Mouse (Mus musculus) naive thymus-derived CD4-positive, alpha-beta T cell, adult 2 months (primary cell): ENCODE data around the gene Tmem120a.

Experiments used
- DNase-seq: peaks from one replicate; pipeline ENCODE4 v3.0.0-alpha.2; 2011; ENCODE audit warnings: low read depth

The Tmem120a gene

GRCm38 (mm10) chr5:135731322-135731721, 12.9 kb downstream of the Tmem120a start:
- DNase-seq: no peak

DNA sequence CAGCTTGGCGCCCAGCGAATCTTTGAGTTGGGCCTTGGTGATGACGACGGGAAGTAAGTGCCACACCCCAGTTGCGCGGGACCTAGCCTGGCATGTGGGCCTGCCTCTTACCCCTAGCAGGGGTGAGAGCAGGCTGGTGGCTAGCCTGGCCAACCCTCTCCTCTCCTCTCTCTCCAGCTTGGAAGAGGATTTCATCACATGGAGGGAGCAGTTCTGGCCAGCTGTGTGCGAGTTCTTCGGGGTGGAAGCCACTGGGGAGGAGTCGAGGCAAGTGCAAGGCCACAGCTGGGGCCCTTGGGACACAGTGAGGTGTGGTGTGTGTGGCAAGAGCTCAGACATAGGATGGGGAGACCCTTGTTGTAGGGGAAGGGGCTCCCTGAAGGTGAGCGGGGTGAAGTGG, 13.3 kb downstream of the Tmem120a start:
- DNase-seq: no peak

DNA sequence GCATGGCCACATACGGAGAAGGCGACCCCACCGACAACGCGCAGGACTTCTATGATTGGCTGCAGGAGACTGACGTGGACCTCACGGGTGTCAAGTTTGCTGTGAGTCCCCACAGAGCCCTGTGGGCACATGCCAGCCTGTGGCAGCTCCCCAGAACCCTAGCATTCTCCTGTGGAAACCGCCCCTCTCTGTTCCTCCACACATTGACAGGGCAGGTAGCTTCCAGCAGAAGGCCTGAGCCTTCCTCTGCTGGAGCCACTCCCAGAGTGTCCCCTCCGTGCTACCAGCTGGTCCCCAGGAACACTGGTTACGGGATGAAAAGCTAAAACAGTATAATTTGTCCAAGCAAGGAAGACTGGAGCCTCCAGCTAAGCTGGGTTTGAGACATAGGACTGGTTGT, 14.0 kb downstream of the Tmem120a start:
- DNase-seq: no peak

- no peak for DNase-seq
These were observed 14.9 kb downstream of the Tmem120a start for GRCm38 (mm10) chr5:135729351-135729750.

DNA sequence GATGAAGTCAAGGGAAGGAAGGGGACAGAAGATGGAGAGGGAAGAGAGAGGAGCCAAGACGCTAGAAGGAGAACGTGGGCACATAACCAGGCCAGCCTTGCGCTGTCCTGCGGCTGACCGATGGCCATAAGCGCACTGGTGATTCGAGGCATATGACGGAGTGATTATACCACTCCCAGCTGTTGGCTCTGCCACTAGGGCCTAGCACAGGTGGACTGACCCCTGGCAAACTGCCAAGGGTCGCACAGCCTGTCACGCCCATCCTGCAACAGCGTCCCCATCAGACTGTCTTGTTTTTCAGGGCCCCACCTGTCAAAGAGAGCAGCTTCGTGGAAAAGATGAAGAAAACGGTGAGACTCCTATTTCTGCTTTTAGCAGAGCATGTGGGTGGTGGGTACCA, 15.9 kb downstream of the Tmem120a start:
- no peak for DNase-seq

GRCm38 (mm10) chr5:135727871-135728270, 16.4 kb downstream of the Tmem120a start:
- DNase-seq: no peak

GRCm38 (mm10) chr5:135726641-135727346, 17.5 kb downstream of the Tmem120a start:
- DNase-seq: no peak

GRCm38 (mm10) chr5:135725991-135726390, 18.3 kb downstream of the Tmem120a start:
- no peak for DNase-seq

GRCm38 (mm10) chr5:135725391-135725841, 18.8 kb downstream of the Tmem120a start:
- DNase-seq: no peak

GRCm38 (mm10) chr5:135724536-135725322, 19.5 kb downstream of the Tmem120a start:
- no peak for DNase-seq

- DNase-seq: no peak
These were observed 21.0 kb downstream of the Tmem120a start for GRCm38 (mm10) chr5:135723165-135723751.

DNA sequence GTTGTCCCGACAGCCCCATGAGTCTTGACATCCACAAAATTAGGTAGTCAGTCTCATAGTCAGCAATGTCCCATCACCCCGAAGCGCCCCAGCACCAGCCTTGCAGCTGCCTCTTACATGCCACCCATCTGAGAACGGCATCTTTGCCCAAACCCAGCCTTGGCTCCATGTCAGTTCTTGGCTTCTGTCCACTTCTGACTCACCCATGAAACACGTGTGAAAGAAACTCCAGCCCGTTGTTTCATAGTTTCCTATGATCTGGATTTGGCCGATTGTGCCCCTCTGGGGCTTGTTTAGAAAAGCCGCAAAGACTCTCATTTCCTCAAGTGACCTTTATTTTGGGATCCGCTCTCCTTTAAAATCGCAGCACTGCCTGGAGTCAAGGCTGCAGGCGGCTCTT, 22.1 kb downstream of the Tmem120a start:
- no peak for DNase-seq

GRCm38 (mm10) chr5:135721076-135721475, 23.2 kb downstream of the Tmem120a start:
- no peak for DNase-seq

- DNase-seq: no peak
These were observed 24.1 kb downstream of the Tmem120a start for GRCm38 (mm10) chr5:135720121-135720520.

GRCm38 (mm10) chr5:135719586-135720120, 24.6 kb downstream of the Tmem120a start:
- DNase-seq: no peak

DNA sequence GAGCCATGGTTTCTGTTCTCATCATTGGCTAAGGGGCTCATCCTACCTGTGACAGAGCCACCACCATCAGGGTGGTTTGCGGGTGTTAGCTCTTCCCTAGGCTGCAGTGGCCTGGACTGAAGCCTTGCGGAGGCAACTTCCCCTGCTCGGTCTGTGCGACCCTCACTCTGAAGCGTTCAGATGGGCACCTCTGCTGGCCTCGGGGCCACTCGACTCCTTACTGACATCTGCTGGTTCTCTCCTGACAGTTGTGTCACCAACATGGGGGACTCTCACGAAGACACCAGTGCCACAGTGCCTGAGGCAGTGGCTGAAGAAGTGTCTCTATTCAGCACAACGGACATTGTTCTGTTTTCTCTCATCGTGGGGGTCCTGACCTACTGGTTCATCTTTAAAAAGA, 28.6 kb downstream of the Tmem120a start:
- DNase-seq: no peak

DNA sequence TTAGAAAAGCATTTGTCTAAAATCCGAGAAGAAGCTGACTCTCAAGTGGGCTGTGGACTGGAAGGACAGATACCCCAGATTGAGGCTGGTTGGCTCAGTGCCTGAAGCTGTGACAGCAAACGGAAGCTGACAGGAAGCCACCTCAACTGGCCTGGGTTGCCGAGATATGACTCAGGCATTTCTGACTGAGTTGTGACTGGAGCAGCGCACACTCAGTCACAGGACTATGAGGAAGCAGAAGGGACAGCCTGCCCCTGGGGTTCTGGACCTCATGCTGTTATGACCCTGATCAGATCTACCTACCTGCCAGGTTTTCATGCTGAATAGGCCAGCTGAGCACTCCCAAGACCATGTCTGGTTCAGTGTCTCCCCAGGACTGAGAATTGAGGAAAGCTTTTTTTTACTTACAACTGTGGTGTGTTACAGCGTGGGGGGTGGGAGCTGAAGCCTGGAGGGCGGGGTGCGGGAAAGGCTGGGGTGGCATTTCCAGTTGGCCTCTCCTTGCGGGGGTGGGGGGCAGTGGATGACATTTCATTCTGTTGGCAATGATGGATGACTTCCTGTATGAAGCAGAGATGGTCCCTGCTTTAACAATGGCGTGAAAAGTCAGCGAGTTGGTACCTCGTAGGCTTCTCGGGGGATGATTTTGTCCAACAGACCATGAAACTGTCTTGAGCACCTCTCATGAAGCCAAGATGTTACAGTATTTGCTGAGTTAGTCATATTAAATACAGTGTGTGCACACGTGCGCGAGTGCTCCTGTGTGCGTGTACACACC, 30.6 kb downstream of the Tmem120a start:
- peak; percentile 51 for DNase-seq

DNA sequence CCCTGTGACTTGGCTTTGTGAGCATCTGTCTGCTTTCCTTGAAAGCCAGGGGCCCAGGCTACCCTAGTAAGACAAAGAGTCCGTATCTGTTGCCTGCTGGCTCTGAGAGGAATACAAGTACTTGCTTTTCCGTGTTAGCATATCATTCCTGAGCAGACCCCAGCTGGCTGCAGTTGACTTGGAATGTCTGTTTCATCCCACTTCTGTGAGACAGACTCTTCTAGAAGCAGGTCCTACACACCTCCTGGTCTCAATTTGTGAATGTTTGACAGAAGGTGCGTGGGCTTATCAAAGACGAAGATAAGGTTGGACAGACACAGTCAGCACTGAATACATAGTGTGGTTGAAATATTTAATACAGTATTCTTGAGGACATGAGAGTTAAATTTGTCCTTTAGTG, 31.4 kb downstream of the Tmem120a start:
- no peak for DNase-seq

GRCm38 (mm10) chr5:135711582-135712355, 32.5 kb downstream of the Tmem120a start:
- DNase-seq: no peak

DNA sequence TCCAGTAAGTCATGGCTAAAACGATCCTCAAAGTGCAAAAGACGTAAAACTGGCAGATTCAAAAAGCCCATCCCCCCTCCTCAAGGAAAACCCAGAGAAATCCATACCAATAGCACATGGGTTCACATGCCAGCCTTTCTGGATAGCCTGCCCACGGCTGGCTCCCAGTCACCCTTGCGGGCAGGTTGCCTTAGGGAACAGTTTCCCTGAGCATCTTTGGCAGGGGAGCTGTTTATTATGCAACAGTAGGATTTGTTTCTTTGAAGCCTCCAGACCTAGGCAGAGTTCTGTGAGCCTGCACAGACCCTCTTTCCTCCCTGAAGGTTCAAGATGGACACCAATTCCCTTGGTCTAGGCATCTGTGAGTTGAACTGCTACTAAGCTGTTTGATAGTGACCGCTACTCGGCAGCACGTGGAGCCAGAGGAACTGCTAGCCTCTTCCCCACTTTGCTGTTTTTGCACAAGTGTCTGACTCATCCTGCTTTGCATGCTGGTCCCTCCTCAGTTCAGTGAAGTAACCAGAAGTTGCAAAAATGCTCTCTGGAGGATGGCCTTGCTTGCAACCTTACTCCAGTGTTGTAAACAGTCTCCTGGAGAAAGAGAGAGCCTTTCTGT, 33.5 kb downstream of the Tmem120a start:
- DNase-seq: no peak

DNA sequence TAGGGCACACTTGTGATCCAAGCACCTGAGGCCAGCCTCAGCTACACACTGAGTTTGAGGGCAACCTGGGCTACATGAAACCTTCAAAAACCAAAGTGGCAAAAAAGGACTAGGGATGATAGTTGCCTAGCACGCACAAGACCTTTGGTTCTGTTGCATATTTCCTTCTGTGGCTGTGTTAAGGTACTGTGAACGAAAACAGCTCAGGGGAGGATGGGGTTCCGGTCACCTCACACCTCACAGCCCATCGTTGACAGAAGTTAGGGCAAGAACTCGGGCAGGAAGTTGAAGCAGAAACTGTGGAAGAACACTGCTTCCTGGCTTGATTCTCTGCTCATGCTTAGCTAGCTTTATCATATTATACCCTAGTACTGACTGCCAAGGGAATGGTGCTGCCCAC, 34.5 kb downstream of the Tmem120a start:
- DNase-seq: no peak
